Mouse (Mus musculus): ENCODE data around the gene Mboat1. TPM values are rescaled to one million over a fixed set of nuclear protein-coding genes. Genes with fewer than 3 reads are reported as not detected.
A peak's percentile ranks its signal among the peaks of the same experiment; 100 is the strongest.

Mboat1 gene
- 1 to 10 TPM; 1.5 to 2.0 TPM for total RNA-seq (2021)

DNA sequence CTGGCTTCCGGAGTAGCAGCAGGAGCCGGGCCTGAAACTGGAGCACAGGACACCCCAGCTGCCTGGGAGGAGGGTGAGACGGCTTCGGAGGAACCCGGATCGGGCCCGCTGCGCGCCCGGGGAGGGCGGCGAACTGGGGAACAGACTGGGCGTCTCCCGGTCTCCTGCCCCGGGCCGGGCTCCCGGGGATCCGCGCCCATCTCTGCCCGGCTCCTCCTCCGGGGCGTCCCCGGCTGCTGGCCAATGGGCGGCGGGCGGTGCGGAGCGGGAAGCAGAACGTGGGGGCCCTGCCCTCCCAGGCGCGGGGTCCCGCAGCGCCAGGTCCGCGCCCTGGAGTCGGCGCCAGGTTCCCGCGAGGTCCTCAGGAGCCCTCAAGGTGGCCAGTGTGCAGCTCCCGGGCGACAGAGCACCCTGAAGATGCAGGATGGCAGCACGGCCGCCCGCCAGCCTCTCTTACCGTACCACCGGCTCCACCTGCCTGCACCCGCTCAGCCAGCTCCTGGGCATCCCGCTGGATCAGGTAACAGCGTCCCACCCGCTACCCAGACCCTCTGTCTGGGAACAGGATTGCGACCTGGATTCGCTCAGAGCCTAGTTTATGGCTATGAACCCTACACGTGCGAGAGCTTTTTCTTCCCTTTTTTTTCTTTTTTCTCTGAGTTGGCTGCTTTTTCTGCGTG is at the start of gene Mboat1:
Mboat1 (plus strand) TSS at position 247 of the 680 bp plus-strand sequence.
- peak; percentile 62 to 63 for DNase-seq

DNA sequence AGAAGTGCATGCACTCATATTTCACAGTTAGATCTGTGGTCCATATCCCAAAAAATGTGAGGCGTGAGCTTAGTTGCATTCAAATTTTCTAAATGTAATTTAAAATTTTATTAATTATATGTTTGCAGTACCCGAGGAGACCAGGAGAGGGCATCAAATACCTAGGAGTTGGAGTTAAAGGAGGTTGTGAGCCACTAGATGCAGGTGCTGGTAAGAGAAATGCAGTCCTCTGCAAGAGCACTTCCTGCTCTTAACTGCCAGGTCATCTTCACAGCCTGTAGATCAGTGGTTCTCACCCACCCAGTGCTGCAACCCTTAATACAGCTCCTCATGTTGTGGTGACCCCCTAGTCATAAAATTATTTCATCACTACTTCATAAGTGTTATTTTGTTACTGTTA is 43.2 kb upstream of the Mboat1 start:
- DNase-seq = no peak

DNA sequence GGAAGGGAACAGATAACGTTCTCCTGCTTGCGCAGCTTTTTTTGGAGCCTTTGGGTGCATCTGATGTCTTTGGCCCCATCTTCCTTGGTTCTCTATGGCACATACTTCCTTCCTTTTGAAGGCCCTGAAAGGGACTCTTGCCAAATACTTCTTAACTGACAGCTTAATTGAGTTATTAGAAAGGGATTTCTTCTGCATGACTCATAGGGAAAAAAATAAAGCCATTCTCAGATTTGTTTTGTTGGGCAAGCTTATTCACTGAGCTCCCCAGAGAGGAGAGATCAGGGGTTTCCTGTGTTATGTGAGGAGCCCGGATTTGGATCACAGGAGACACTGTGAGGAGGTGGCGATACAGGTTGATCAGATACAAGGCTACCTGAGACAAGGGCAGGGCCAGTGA is 40.4 kb upstream of the Mboat1 start:
- DNase-seq = no peak

DNA sequence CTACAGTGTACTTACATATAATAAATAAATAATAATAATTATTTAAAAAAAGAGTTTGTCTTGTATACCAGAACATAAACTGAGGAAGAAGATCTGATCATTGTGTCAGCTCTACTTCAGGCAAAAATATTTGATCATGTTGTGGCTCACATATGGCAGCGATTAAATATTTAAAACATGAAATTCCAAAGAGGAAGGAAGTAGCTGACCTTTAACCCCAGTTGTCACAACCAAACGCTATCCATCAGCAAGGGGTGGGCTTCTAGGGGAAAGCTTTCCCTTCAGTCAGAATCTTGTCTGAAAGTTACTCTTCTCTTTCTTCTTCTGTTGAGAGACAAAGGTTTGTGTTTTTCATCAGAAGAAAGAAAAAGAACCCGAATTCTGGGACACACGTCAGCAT is 39.8 kb upstream of the Mboat1 start:
- no peak for DNase-seq

DNA sequence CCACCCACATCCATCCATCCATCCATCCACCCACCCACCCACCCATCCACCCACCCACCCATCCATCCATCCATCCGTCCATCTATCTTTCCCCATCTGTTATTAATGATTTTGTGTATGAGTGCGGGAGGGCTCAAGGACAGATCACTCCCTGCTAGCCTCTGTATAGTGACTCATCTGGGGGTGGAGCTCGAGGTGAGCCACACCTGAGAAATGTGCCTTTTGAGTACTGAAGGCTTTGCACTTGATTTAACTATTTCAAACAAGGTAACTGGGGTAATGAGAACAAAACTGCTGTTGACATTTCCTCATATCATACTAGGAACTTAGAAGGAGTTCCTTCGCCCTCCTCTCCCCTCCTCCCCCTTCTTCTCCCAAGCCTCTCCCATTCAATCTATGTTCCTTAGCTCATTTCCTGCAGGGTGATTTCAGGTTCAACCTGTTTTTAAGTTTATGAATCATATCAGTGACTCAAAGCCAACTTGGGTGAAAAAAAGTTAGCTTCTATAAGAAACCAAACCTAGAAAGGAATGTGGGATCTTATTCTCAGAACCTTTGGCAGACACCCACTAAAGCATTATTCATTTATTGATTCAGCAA is 27.2 kb upstream of the Mboat1 start:
- no peak for DNase-seq

DNA sequence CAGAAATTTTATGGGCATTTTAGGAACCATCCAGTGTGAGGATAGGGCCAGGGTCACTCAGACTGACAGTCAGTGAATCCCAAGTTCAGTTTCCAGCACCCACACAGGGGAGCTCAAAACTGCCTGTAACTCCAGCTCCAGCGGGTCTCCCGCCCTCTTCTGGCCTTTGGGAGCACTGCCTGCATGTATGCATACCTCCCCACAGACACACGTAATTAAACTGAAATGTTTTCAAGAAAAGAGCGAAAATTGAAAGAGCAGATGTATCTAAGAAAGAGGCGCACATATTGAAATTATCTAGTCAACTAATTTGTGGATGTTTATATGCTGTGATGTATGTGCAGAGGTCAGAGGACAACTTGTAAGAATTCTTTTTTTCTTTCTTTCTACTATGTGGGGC is 20.5 kb upstream of the Mboat1 start:
- DNase-seq = no peak

DNA sequence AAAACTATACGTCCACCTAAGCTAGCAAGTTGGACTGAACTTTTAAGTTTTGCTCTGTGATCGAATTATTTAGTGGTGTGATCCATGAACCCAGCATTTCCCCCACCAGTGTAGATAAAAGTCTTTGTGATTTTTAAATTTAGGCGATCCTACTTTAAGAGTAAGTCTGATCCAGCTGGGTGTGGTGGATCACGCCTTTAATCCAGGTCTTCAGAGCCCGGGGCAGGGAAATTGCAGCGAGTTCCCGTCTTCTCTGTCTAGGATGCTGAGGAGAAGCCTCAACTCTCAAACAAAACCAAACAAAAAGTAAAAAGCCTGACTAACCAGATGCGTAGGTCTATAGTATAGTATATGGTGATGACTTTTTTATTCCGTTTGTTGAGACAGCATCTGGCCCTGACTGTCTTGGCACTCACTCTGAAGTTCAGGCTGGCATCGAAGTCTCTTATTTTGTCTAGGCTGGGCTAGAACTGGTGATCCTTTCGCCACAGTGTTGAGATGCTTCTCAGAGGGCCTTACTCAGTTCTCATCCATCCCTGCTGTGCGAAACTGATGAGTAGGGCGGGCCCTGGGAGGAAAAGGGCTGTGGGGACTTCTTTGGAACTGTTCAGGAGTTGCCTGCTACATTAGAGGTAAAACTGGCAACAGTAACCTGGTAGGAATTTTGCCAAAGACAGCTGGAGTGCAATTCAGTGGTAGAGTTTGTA is 787 bp downstream of the Mboat1 start:
- DNase-seq = no peak

DNA sequence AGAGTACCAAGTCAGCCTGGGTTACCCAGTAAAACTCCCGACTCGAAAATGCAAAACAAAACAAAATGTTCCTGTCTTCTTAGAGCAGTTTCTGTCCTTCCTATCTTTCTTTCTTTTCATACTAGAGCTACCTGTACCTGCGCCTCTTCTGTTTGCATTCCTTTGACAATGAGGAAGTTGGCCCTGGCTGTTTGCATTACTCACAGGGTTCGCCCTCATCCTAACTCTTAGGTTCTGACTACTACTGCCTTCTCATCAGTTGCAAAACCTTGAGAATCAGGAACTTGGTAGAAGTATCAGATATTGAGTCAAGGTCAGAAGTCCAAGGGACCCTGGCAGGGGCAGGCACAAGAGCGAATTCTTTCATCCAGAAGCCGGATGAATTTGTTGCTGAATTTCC is 1.7 kb downstream of the Mboat1 start:
- DNase-seq = no peak

DNA sequence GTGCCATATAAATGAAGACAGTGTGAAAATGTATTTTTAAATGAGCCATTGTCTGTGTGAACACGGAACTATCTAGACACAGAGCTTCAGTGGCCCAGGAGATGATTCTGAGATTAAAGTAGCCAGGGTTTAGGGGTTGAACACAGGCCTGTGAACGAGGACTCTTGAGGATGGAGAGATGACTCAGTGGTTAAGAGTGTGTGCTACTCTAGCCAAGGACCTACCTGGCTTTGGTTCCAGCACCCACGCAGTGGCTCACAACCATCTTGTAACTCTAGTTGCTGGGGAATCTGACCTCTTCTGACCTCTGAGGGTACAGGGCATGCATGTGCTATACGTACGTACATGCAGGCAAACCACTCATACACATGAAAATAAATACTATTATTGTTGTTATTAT is 3.9 kb downstream of the Mboat1 start:
- DNase-seq = no peak

DNA sequence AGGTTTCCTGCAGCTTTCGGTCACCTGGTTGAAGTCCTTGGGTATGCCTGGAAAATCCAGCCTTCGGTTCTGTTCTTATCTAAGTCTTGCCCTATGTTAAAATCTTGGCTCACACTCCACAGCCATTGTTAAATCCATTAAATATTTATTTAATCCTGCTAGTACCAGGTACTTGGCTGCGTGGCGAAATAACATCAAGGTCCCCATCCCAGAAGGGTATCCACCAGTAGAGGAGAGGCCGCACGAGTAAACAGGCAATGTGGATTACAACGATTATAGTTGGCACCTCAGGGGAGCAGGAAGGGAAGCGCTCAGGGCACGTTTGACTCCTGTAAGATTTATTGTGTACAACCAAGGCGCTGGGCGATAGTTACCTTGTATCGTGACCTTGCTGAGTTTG is 4.4 kb downstream of the Mboat1 start:
- DNase-seq = no peak

DNA sequence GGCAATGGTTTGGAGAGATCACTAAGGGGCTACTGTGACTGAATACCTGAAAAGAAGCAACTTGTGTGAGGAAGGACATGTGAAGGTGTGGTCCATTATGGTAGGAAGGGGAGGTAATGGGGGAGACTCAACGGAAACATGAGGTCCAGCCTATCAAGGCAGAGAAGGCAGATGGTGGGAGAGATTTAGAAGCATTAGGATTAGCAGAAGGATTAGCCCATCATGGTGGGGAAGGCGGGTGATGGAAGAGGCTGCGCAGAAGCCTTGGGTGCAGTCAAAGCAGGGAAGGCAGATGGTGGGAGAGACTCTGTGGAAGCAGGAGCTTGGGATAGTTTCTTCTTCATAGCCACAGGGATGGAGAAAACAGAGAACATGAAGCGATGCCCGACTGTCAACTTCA is 5.7 kb downstream of the Mboat1 start:
- DNase-seq = no peak

DNA sequence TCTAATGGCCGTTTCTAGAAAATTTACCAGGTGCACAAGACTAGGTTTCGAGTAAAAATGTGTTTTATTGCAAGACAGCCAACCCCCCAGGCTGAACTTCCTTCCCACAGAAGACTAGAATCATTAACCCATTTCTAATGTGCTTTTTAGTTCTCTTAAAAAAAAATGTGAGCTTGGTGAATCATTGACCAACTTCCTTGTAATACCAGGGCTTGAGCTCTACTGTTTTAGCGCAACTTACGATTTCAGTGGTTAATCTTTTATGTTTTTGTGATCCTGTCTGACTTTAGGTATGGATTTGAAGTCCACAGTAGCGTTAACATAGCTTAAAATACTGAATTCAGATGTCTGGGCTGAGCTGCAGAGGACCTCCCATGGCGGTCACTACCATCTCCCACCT is 10.2 kb downstream of the Mboat1 start:
- DNase-seq = no peak

DNA sequence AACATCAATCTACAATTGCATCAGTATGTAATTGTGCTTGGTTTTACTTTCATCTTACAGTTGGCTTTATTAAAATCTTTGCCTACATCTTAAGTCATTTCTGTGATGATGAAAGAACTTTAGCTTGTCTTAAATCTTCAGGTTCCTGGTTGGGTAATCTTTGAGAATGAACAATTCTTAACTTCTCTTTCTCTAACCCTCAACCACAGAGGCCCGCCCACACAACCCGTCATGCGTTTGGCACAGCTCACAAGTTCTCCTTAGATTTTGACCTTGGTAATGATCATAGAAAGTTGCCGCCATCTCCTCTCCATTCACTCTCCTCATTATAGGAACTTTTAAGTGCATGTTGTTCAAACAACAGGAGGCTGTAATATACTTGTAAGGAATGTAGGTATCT is 18.0 kb downstream of the Mboat1 start:
- no peak for DNase-seq

DNA sequence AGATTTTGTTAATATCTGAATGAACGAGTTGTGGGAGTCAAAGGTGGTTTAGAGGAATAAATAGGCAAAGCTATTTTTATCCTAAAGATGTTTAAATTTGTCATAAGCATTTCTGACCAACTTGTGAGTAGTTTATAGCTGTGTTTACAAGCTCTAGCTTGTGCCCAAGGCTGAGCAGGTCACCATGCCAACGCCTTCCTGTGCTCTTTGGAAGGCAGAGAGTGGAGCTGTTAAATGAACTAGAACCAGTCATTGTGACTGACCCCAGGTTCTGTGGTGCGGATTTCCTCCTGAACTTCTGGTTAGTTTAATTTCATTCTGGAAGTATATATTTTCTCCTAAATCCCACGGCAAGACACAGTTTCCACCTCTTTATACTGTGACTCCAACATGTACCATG is 23.3 kb downstream of the Mboat1 start:
- DNase-seq = no peak

DNA sequence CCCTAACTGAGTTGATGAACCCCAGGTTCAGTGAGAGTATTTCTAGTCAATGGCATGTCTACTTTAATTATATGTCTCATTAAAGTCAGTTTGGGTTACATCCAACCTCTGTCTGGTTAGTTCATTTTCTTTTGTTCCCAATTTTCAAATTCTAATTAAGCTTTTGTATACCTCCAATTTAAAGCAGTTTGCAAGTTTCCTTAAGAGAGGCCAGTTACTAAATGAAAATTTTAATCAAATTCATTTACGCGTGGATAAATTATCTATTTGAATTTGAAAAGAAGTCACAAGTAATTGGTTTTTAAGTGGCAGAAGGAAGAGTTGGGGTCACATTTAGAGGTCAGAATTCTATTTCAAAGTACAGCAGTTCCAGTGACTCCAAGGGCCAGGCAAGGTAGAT is 27.2 kb downstream of the Mboat1 start:
- no peak for DNase-seq

DNA sequence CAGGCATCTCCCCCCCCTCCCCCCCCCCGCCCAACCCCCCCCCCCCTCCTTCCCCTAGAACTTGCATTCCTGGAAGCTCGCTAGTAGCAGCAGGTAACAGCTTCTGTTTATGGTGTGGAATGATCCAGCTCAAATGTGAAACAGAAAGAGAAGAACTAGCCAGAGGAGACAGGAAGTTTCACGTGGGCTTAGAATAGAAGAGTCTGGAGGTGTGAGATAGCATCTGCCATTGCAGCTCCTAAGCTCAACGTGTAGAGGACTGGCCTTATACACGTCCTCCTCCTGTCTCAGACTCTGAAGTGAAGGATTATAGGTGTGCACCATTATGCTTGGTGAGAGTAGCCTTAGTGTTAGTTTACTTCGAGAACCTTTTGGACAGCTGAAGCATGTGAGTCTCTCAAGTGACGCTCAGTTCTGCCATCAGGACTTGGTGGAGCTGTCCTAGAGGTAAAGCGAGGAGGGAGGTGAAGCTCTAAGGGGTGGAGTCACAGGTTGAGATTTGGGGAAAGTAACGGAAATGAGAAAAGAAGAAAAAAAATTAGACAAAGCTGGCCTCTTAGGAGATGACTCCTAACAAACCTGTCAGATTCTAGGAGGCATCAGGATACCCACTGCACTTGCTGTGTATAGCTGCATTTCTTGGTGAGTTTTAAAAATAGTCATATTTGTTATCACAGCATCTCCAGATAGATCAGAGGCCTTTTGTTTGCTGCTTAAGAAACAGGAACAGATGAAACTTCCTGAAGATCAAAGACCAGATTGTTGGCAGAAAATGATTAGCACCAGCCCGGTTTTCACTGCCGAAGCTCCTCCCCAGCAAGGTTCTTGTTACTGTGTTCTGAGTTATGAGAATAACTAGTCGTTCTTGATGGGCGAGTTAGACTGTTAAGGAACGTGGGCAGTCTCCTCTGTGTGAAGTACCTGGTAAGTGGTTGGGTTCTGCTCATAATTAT is 30.1 kb downstream of the Mboat1 start:
- no peak for DNase-seq

DNA sequence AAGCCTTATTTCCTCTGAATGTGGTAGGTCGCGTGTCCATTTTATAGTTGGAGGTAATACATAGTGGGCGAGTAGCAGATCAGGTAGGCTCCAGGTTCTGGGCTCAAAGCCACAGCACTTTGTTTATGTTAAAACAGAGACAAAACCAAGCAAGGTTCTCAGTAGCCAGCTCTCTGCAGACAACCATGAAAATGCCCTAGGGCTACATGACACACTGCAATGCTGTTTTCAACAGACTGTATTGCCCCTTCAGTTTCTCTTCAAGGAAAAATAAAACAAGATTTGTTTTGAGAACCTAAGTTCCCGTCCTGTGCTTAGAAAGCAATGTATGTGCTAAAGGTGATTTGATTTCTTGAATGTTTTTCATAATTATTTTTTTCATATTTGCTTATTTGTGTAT is 31.2 kb downstream of the Mboat1 start:
- no peak for DNase-seq

DNA sequence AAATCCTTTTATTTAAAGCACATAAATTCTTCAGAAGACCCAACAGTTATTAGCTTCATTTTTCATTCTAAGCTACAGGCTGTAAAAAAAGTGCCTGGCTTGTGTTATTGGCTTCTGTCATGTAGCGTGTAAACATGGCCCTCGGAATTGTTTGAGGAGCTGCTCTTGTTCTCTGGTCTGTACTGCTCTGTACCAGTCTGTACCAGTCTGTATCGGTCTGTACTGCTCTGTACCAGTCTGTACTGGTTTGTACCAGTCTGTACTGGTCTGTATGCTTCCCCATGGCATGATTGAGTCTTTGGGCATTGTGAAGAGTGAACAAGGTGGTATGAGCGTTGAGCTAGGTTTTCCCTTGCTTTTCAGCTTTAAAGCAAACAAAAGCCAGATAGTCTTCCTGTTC is 32.5 kb downstream of the Mboat1 start:
- DNase-seq = no peak

DNA sequence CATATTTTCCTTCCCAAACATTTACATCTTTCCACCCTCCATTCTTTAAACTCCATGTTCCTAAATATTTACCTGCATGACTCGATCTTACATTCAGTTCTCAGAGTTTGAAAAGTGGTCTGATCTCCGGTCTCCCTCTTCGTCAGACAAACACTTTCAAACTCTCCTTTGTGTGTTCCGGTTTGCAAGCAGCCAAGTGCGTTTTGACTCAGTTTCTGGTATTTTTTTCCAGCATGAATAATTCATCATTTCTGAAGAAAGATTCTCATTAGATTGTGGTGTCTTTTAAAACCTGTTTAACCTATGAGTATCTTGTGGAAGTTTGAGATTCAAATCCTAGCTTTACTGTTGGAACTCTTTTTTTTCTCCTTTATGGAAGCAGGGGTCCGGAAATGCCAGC is 33.8 kb downstream of the Mboat1 start:
- no peak for DNase-seq

DNA sequence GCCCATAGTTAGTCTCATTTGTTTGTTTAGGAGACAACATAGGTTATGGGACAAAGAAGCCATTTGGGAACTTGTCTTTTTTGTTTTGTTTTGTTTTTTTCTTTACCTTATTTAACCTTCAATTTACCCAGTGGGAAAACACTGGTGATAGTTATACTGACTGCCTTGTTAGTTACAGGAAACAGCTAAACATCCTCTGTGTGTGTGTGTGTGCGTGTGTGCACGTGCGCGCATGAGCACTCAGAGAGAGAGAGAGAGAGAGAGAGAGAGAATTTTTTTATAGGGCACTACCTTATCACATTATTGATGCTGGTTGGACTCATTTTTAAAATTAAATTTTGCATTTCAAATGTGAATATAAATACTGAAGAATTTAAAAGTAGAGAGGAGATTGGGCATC is 38.3 kb downstream of the Mboat1 start:
- no peak for DNase-seq

DNA sequence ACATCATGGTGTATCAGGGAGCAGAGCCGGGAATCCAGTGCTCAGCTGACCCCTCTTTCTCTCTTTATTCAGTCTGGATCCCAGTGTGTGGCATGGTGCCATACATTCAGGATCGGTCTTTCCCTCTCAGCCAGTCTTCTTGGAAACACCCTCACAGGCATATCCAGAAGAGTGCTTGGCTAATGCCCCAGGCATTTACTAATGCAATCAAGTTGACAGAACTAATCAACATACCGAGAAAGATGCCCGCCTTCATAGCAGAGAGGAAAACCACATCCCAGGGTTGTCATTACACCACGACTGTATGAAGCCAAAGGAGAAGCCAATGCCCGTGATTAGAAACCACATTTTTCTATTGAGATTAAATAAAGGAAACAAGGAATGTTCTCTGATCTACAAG is 41.1 kb downstream of the Mboat1 start:
- no peak for DNase-seq

DNA sequence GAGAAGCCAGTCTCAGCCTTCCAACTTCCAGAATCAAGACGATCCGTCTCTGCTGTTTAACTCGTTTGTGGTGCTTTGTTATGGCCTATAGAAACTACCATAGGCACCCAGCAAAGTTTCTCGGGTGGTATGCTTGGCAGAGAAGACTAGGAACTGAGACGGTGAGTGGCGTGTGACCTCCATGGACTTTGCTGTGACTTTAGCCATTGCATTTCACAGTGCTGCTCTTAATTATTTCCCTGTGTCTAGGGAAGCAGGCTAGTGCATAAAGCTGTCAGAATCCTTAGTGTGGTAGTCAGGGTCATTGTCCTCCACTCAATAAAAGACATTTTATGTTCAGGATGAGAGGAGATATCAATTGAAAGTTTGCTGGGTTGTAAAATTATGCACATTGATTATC is 49.3 kb downstream of the Mboat1 start:
- no peak for DNase-seq

DNA sequence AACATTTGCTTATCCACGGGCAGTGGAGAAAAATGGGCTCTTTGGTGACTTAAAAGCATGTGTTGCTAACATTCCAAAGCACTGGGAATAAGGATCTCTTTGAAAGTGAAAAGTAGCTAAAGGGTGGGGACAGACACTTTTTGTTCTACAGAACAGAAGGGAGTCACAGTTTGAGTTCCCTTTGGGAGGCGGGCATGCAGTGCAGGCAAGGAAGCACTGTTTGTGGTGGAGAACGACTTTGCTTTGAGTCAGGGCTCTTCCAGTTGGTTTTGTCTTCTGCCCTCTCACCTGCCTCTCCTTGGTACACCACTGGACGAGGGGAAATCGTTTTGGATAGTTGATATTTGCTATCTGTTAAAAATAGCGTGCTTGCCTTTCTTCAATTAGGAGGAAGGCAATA is 49.7 kb downstream of the Mboat1 start:
- peak in 1 of 2 experiments; percentile 19 for DNase-seq

Measured in layer of hippocampus, postnatal 36 days (tissue).